Mouse (Mus musculus) left cerebral cortex, postnatal 4 days (tissue): Measurements from ENCODE around the gene Dstyk. TPM values are rescaled to one million over a fixed set of nuclear protein-coding genes. Genes with fewer than 3 reads are reported as not detected.

Experiments used
- DNase-seq: peaks from one replicate; pipeline ENCODE4 v3.0.0-alpha.2; 2022
- intact Hi-C: fragments of 180-260 bp; cut with DNase I; formaldehyde crosslinking; loops from one replicate; pipeline ENCODE4 v1.15.1; 2025
- total RNA-seq, 2 experiments: library from RNA; stranded (reverse); gene quantifications; 2 replicates each; pipeline ENCODE4 v1.2.3; 2021

The Dstyk gene
- total RNA-seq, 2 experiments from 2014 or later = 22.0 to 23.9 TPM

DNA sequence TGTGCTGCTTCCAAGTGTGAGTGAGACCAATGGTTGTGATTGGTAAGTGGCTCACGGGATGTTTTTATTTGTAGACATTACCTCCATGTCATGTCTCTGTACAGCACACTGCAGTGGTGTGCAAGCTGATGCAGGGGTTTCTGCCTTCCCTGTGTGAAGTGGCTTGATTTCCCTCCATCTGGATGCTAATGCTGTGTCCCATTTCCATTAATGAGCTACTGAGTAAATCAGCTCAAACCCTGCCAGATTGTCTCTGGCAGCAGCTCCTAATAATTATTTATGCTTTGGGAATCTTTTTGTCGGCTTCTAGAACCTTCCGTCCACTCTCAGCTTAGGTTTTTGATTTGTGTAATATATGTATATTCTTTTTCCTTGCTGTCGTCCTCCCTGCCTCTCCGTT, 87.8 kb downstream of the Dstyk start:
- intact Hi-C loops = no loop called here

DNA sequence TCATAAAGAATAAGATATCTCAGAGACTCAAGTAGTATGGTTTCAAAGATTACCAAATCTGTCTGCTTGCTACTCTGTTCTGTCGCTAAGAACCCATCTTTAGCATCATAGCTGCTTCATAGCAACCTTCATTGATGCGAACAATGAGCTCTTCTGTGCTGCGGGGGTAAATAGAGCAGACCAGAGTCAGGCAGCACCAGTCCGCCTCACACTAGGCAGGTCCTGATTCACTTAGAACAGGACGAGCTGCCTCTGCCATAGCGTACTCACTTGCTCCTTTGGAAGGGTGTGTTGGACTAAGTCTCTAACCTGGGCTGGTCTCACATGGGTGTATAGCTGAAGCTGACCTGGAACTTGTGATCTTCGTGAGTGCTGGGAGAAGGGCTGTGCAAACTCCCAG, 88.7 kb downstream of the Dstyk start, which contains the start of gene Tmem81:
Gene Tmem81 (plus strand): TSS at position 173 of the 400 bp plus-strand sequence.
- intact Hi-C loops = no loop called here
- no peak for DNase-seq

More for the DNA sequence above, 87.8 kb downstream of the Dstyk start:
- DNase-seq = no peak

DNA sequence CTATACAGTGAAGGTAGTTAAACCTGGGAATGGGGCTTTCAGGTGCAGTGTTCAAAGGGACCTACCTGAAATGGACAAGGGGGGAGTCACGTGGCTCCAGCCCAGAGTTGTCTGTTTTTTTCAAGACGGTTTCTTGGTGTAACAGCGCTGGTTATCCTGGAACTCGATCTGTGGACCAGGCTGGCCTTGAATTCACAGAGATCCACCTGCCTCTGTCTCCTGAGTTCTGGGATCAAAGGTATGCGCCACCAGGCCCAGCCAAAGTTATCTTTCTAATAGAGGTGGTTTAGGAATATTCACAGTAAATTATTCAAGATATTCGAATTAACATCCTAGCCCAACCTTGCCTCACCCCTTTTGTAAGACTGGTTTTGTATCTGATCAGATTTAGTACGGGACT, 89.3 kb downstream of the Dstyk start:
- intact Hi-C loops = no loop called here
- no peak for DNase-seq

DNA sequence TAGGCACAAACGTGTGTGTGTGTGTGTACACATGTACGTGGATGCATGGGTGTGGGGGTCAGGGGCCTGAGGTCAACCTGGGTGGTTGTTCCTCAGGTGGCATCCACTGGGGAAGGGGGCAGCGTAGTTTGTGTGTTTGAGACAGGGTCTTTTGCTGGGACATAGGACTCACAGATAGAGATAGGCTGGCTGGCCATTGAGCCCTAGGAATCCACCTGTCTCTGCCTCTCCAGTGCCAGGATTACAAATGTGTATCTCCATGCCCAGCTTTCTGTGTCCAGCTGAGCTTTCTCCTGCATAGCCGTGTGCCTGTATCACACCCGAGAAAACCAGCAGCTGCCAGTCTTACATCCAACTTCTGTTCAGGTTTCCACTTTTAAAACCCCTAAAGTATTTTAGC, 92.4 kb downstream of the Dstyk start:
- no peak for DNase-seq
- intact Hi-C loops = no loop called here

DNA sequence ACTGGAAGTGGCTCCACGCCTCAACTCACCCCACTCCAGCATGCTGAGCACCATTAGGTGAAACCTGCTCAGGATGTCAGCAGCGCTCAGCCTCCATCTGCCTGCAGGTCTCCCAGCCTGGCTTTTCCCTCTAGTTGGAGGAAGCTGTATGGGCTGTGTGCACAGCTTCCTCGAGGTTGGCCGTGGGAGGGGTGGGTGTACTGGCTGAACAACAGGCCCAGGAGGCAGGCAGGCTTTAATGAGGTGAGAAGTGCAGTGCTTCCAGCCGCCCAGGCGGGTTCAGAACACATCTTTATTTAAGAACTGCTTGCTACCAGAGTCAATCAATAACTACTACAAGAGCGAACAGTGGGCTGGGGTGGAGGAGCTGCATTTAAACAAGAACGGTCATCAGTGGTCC, 94.2 kb downstream of the Dstyk start:
- DNase-seq = no peak
- intact Hi-C loops = no loop called here

DNA sequence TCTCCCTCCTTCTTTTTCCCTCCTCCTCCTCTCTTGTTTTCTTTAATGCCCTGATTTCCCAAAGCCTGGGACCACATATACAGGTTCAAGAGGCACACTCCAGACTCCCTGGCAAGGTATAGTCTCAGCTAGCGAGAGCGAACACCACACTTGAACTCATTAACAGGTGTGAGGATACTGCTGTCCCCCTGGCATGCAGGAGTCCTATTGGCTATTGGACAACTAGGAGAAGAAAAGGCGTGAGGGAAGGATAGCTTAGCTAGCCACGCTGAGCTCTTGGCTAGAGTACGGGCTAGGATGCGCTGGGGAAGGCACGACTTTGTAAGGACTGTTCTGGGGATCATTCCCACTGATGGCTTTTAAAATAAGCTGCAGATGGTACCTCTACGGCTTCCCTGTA, 94.8 kb downstream of the Dstyk start:
- no peak for DNase-seq
- intact Hi-C loops = no loop called here

DNA sequence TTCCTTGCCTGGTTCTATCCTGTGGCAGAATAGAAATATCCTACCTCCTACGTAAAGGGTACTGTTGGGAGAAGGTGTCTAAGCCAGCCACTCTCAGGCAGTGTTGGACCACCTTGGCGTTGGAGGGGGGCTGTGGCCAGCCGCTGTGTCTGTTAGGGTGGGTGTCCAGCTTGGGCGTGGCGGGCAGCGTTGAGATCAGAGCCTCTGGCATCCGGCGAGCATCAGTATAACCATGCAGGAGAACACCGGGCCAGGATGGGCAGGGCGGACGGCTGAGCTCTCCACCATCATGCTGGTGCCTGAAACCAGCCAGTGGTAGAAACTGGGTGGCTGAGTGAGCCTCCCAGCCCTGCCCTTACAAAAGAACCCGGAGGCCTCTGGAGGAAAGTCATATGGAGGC, 98.0 kb downstream of the Dstyk start:
- intact Hi-C loops = no loop called here
- DNase-seq = no peak

Other genes with a start within 250 kb of the Dstyk start
- 10 to 100 TPM in 1 of 2 experiments, 1 to 10 TPM in 1; 8.8 to 10.1 TPM for gene Lemd1, start 226.1 kb upstream of the Dstyk start, total RNA-seq
- gene AC124108.1, start 226.1 kb upstream of the Dstyk start, total RNA-seq = 1 to 10 TPM; 3.6 to 4.2 TPM
- not detected for gene Gm10188, start 187.8 kb upstream of the Dstyk start, total RNA-seq
- 10 to 100 TPM in 1 of 2 experiments, 1 to 10 TPM in 1; 9.1 to 10.7 TPM for gene Klhdc8a, start 118.9 kb upstream of the Dstyk start, total RNA-seq
- 1 to 10 TPM; 2.6 to 3.2 TPM for gene Nuak2, start 101.4 kb upstream of the Dstyk start, total RNA-seq
- gene Tmcc2, start 26.3 kb upstream of the Dstyk start, total RNA-seq = 100 to 1,000 TPM; 128 to 133 TPM
- gene Rbbp5, start 59.8 kb downstream of the Dstyk start, total RNA-seq = 10 to 100 TPM; 37.9 to 39.0 TPM
- gene Tmem81, start 88.7 kb downstream of the Dstyk start, total RNA-seq = 1 to 10 TPM; 2.2 to 2.9 TPM
- gene Cntn2, start 125.7 kb downstream of the Dstyk start, total RNA-seq = 100 to 1,000 TPM; 113 to 118 TPM